Mouse (Mus musculus) small intestine, adult 2 months (tissue): ENCODE data around the gene Ccdc186.

Experiments used
- CTCF ChIP-seq: fragments of 200-500 bp; IDR thresholded peaks from 2 replicates; pipeline ENCODE4 v1.5.1; 2012; ENCODE audit warnings: low read depth, mild to moderate bottlenecking, control low read depth, inconsistent platforms, low read length, moderate library complexity, mixed read lengths; ENCODE audit not compliant: insufficient replicate concordance, insufficient read length; ENCODE audit errors: extremely low read depth
- POLR2A ChIP-seq: fragments of 200-500 bp; IDR thresholded peaks from 2 replicates; pipeline ENCODE4 v1.6.1; 2012; ENCODE audit warnings: low read depth, mild to moderate bottlenecking, control low read depth, inconsistent platforms, low read length, moderate library complexity

DNA sequence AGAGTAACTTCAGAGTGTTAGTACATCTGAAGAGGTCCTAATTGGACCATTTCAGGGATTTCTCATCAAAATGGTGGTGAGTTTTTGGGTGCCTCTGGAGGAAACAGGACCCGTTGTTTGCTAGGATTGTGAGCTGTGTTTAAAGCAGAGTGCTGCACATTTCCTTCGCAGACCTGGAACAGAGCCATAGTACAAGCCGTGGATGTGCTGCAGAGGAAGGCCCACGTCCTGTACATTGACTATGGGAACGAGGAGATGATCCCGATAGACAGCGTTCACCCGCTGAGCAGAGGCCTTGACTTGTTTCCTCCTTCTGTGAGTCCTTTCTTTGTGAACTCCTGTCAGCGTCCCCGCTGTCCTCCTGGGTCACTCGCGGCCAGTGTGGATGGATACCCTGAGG lies 21.0 kb upstream of the Ccdc186 start:
- TF ChIP-seq CTCF (no peak), POLR2A (no peak)
